Mouse (Mus musculus) megakaryocyte, embryonic 14.5 days (primary cell): ENCODE data around the gene Arl4d.

Experiments
- FLI1 ChIP-seq: IDR thresholded peaks from 2 replicates; pipeline ENCODE4 v1.6.1; 2012; ENCODE audit warnings: low read length, inconsistent platforms, mixed read lengths
- GATA1 ChIP-seq: IDR thresholded peaks from 3 replicates; pipeline ENCODE4 v1.6.1; 2012; ENCODE audit warnings: mixed read lengths, low read length, inconsistent platforms, borderline replicate concordance

DNA sequence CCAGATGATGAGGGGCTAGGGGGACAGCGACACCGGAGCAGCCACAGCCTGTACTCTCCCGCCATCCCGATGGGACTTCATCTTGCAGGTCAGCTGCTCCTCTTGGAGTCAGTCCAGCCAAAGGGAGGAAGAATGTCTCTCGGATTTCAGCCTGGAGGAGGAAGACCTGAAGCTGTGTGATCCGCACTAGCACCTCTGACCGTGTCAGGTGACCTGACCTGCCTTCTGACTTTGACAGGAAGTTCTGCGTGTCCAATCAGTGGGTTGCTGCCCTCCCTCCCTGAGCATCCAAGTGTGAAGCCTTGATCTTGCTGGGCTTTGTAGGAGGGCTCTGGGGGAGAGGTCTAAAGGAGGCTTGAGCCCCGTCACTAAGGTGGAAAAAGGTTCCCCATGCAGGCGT is 29.7 kb upstream of the Arl4d start:
- TF ChIP-seq FLI1 = no peak
- no peak for TF ChIP-seq GATA1
